Mouse (Mus musculus) lung, adult 2 months (tissue): ENCODE results near the gene Btbd35f27.
"Not testable (repeated sequence)": the region's sequence is repeated elsewhere in the genome, so short reads cannot be mapped to it uniquely, and the experiment has no call there.

Experiments used
- CTCF ChIP-seq: fragments of 200-500 bp; IDR thresholded peaks from 2 replicates; pipeline ENCODE4 v1.5.1; 2011; ENCODE audit warnings: mild to moderate bottlenecking, low read length, control low read depth; ENCODE audit not compliant: insufficient read depth
- POLR2A ChIP-seq: fragments of 200-500 bp; IDR thresholded peaks from 2 replicates; pipeline ENCODE4 v1.6.1; 2011; ENCODE audit warnings: low read depth, mild to moderate bottlenecking, control low read depth, low read length, borderline replicate concordance; ENCODE audit errors: extremely low read depth

- not testable (repeated sequence) for TF ChIP-seq CTCF, POLR2A
These were observed at the start of gene Btbd35f27 for GRCm38 (mm10) chrX:4951835-4952234.
